Mouse (Mus musculus) T-helper 2 cell (primary cell): Measurements from ENCODE around the gene 4933416C03Rik.

Source experiments
- in situ Hi-C: fragments of 300-600 bp; cut with MboI, MseI; formaldehyde crosslinking; loops from one replicate; pipeline ENCODE4 v1.15.1; 2025; ENCODE audit warnings: high pct_unique_total_duplicates

The 4933416C03Rik gene

DNA sequence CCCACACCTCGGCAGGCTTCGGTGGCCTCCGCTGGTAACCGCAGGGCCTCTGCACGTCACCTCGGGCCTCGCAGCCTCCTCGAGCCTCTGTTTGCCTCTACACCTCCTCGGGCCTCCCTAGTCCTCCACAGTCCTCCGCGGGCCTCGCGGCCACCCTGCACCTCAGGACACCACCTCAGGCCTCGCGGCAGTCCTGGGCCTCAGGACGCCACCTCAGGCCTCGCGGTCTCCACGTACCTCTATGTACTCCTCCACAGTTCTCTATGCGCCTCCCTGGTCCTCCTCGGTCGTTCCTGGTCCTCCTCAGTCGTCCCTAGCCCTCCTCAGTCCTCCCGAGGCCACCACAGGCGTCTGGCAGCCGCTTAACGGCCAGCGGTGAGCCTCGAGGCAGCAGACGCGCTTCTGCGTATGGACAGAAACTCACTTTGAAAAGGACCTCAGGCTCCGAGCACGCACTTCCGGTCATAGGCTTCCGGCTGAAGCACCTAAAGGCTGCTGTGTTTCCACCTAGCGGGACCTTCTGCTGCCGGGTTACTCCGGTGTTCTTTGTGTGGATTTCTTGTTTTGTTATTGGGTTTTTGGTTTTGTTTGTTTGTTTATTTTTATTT is at the start of gene 4933416C03Rik:
TSS of gene 4933416C03Rik (minus strand) at position 51 of the 608 bp plus-strand sequence.
- in situ Hi-C loops, result no loop called here

DNA sequence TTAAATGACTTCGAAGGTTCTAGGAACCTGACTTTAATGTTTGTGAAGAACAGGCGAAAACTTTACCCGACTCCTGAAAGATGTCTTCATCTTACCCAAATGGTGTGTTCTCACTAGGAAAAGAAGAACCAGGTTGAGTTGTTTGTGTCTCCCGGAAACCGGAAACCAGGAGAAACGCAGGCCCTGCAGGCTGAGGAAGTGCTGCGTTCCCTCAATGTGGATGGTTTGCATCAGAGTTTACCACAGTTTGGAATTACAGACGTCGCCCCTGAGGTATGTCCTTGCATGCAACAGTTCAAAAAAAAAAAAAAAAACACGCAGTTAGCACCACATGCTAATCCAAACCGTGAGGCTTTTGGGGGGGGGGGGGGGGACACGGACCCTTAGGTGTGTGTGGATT is 48.6 kb upstream of the 4933416C03Rik start:
- in situ Hi-C loops, result no loop called here

DNA sequence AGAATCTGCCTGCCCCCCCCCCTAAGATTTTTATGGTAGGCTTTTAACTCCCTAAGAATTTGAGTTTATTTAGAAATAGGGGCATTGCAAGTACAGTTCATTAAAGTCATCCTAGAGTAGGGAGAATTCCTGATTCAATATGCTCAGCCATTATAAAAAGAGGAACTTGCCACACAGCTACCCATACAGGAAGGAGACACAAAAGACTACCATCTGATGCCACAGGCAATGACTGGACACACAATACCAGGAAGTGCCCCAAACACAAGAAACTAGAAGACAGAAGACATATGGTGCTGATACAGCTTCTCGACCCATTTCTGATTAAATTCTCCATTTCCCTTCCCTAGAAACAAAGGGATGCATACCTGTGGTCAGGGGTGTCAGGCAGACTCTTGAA is 43.0 kb upstream of the 4933416C03Rik start:
- in situ Hi-C loops, result no loop called here

DNA sequence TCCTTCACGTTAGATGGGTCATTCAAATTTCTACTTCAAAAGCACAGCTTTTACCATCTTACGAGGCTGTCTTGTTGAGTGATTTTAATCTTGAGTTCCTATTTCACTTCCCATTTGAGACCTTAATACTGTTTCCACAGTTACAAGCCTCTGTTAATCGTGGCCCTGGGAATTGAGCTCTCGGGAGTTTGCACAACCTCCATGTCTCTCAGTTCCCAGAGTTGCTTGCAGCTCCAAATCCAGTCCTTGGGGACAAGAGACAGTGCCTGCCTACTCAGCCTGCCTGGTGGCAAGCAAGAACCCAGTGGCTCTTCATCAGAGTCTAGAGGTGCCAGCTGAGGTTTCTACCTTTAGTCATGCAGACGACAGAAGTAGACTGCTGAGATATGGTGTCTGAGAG is 41.0 kb upstream of the 4933416C03Rik start:
- in situ Hi-C loops, result no loop called here

DNA sequence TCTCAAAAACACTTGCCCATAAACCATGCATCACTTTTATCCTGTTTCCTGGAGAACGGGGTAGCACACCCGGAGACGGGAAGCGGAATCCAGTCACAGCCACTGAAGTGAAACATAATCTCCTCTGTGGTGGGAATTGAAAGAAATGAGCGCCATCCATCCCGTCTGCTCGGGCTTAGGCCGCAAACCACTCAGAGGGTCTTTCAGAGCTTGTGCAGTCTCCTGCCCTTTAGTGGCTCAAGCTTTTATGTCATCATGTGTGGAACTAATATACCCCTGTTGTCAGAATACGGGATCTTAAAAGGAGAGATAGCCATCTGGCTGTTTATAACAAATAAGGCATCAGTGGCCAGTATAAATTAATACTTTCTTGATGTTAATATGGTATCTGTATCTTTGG is 32.4 kb upstream of the 4933416C03Rik start:
- in situ Hi-C loops, result no loop called here

DNA sequence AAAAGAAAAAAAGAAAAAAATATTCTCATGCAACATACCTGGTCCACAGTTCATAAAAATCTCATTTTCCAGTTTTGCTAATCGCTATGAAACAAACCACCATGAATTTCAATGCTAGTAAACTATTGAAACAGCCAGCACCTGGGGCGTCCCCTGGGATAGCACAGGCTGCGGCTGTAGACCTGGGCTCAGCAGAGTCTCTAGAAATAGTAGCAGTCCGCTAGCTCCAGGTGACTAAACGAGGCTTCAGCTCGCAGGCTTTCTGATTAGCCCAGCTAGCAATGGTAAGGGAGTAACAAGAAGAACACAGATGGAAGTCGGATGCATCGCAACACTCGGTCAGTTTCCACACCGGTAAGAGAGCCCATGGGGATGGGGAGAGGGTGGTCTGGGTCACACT is 30.0 kb upstream of the 4933416C03Rik start:
- in situ Hi-C loops, result no loop called here

DNA sequence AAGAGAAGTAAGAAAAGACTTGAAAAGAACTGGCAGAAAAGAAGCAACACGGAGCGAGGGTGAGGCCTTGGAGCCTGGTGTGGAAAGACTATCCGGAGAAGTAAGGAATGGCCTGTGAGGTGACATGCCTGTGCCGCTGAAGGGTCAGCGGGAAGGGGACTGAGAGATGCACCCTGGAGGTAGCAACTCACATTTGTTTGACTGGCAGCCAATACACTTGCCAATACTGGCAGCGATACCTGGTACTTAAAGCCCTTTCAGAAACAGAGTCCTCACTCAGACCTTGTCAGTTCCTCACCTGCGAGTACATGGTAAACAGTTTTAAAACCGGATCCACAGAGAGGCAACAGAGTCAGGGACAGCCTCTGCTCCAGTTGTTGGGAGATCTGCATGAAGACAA is 26.5 kb upstream of the 4933416C03Rik start:
- in situ Hi-C loops, result no loop called here

DNA sequence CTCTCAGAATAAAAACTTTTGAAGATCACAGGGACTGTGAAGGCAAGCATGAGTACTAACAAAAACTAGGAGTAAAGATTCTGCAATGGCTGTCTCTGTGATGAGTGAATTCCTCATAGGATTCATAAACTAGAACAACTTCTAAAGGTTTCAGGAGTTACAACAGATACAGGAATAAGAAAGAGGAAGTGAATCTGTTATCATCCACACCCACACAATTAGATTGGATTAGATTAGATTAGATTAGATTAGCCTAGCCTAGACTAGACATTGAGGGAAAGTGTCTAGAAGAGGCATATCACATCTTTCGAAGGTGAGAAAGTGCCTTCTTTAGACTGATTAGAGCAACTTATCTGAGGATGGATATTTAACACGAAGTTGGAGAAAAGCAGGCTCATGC is 21.5 kb upstream of the 4933416C03Rik start:
- in situ Hi-C loops, result no loop called here

DNA sequence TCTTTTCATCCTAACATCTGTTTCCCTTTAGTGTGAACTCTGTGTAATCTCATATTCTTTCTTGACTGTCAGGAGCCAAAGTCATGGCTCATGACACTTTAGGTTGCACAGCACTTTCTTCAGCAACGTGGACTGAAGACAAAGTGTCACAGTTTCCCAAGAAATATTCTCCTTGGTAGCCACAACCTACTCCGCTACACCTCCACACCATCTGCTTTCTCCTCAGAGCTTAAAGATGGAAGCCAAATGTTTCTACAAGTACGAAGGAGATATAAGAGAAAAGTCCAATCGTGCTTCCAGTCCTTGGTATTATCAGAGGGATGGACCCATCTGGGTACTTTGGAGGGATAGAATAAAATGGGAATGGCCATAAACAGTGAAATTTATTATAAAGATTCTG is 18.5 kb upstream of the 4933416C03Rik start:
- in situ Hi-C loops, result no loop called here

DNA sequence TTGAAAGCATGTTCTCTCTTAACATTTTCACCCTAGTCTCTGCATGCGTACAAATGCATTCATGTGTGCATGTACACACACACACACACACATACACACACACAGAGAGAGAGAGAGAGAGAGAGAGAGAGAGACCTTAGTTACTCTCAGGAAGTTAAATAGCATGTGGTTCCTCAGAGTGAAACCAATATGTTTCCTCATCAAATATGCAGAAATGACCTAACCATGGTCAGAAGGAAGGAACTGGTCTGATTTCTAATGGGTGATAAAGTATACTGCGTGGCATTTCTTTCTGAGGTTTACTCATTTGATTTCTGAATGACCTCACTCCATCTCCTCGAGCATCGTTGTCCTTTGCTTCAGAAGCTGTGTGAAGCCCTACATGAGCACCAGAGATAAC is 17.5 kb upstream of the 4933416C03Rik start:
- in situ Hi-C loops, result no loop called here

DNA sequence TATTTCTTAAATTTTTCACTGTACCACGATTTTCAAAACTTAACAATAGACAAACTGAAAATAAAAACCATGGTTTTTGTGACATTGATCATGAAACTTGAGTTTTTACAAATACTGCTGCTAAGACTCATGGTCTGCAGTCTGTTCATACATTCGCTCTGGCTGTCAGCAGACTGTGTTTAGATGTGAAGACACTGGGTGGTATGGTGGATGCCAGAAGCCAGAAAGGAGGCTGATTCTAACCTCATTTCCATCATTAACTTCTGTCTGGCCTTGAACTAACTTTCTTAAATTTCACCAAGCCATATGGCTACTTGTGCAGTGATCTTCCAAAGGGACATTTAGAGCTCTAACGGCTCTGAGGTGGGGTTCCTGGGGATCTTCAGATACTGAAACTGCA is 16.7 kb upstream of the 4933416C03Rik start:
- in situ Hi-C loops, result no loop called here

DNA sequence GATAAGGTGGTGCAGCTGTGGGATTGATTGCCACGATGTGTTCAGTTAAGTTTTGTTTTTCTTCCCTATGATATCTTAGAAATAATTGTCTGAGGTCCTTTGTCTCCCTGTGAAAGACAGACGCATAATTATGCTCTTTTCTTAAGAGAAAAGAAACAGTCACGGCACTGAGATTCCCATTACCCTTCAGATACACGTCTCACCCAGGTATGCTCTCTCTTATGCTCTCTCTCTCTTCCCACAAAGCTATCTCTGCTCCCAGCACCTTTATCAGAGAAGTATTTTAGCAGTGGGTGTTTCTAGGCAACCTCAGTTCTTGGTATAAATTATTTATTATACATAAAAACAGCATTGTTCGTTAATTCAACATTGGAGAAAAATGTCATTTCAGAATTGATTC is 11.6 kb upstream of the 4933416C03Rik start:
- in situ Hi-C loops, result no loop called here

DNA sequence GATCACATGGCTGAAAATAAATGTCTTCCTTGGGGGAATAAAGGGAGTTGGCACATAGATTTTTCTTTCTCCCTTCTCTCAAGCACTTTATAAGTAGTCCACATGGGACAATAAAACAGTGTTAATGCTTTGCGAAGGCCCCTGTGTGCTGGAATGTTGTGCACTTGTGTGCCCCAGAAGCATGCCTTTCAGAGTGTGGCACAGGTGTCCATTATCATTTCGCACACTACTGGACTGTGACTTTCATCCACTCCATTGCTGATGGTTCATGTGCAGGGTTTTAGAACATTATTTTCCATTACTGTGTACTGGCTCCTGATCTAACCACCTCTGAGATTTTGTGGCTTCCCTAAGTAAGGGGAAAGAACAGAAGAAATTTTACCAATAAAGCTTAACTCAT is 10.1 kb upstream of the 4933416C03Rik start:
- in situ Hi-C loops, result no loop called here

DNA sequence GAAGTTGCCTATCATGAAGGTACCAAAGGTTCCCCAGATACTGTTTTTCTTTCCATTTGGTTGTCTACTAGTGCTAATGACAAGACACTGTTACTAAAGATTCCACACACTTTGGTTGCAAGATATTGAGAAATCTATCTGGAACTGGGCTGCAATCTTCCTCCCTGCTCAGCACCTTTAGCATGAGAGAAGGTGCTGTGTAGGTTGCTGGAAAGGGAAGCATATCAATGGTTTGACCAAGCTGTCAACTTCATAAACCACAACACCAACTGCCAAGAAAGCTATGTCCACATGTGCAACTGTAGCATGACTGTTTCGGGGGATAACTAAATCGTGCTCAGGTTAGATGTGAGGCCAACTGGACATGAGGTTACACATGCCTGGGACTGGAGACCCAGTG is 7.7 kb upstream of the 4933416C03Rik start:
- in situ Hi-C loops, result no loop called here

DNA sequence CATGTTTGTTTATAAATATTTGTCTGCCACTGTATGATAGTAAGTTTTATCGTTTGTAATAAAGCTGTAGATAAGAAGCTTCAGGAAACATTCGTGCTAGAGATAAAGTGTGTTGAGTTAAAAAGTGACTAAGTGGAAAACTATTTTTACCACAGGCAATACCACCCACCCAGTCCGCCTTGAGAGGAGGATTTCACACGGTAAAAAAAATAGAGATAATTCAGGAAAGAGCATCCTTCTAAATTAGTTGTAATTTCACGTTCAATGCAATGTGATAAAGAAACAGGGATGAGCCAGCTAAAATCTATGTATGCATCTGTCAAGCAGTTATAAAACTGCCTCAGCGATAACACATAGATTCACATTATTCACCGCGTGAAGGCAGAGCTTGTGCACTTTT is 3.3 kb upstream of the 4933416C03Rik start:
- in situ Hi-C loops, result no loop called here

DNA sequence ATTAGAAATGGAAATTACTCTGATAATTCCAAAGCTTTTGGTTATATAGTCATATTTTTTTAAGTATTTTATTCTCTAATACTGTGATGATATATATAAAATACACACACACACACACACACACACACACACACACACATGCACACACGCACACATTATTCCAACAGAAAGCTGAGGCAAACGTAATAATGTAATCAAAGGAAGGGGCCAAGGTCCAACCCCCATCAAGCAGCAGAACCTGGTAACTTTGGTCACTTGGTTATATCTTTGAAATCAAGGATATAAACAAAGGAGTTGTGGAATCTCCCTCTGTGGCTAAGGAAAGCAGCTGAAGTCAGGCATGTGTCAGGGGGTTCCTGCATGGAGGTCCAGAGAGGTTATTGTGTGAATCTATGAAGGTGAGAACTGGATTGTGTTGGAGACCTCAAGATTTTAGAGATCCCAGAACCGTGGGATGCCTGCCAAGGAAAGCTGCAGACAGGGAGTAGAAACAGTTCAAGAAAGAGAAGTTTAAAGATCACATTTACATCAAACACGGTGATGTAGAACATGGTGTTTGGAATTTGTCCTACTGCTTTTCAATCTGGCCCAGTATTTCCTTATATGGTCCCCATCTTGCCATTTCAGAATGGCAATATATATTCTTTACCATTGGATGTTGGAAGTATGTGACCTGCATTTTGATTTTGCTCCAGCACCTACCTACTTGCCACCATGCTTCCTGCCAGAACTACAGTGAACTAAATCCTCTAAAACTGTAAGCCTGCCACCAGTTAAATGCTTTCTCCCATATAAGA is 2.4 kb upstream of the 4933416C03Rik start:
- in situ Hi-C loops, result no loop called here

DNA sequence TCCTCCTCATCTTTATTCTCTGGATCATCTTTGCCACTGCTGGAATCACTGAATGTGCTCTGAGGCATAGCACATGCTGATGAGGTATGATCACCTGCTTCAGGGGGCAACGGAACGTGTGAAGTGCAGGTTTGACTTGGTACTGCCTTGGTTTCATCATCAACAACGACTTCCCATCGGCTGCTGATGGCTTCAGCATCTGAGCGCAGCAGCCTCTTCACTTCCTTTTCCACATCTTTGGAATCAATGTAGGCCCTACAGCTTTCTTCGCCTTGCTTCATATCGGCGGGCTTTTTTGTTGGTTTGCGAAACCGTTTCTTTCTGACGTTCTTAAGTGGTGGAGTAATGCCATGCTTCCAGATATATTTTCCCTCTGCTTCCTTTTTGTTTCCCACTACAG is 849 bp downstream of the 4933416C03Rik start:
- in situ Hi-C loops, result no loop called here

DNA sequence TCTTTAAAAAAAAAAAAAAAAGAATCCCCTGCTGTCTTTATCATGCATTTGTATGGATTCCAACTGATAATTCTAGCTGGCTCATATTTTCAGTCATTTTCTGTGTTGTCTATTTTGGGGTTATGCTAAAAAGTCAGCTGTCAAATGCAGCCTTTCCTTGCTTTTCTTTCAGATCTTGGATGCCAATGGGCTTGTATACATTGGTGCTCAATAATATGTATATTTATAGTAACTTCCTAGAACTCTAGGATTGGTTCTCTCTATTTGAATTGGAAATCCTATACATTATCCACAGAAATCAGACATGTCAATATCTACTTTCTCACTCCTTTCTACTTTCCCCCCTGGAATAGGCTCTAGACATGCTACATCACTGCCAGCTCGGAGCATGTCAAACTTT is 5.0 kb downstream of the 4933416C03Rik start:
- in situ Hi-C loops, result no loop called here

DNA sequence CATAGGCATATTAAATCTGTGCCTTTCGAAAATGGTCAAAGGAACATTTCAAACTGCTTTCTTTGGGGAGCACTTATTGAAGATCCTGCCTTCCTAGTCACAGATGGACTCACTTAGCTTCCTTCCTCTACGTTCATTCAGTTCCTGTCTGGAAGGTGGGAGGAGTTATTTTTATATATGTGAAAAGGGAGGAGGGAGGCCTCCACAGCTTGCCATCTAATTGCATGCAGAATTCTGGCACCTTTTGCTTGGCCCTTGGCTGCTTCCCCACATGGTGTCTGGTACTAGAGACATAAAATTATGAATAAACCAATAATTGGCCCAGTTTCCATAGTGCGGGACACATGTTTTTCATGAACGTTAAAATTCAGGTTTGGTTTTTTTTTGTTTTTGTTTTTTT is 5.5 kb downstream of the 4933416C03Rik start:
- in situ Hi-C loops, result no loop called here

DNA sequence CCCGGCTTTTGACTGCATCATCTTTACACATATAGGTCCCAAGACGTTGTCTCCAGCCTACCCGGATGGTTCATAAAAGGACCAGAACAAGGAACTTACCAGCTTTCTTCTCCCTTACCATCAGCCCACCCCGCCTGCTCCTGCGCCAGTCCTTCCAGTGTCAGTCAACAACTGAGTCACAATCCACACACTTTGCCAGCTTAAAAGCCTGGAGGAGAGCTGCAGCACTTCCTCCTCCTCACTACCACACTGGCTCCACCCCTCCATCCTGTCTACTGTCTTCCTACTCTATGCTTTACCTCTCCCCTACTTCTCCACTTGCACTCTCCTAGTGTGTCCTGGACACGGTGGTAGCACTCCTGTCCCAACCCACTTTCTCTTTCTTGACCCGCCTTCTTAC is 15.2 kb downstream of the 4933416C03Rik start:
- in situ Hi-C loops, result no loop called here

DNA sequence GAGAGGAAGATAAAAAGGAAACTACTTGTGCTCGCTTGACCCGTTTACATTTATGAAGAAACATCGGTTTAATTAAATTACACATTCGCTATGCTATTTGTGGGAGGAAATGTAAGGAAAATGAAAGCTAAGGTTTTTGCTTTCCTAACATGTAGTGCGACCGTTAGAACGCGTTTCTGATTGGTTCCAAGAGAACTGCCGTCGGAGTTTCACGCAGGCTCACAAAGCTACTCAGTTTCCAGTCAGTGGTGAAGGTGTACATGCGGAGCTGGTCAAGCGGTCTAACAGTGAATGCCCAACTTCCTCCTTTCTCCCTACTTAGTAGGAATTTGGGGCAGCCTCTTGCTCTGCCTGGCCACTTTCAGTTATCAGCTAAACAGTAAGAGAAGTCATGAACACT is 17.3 kb downstream of the 4933416C03Rik start:
- in situ Hi-C loops, result no loop called here

DNA sequence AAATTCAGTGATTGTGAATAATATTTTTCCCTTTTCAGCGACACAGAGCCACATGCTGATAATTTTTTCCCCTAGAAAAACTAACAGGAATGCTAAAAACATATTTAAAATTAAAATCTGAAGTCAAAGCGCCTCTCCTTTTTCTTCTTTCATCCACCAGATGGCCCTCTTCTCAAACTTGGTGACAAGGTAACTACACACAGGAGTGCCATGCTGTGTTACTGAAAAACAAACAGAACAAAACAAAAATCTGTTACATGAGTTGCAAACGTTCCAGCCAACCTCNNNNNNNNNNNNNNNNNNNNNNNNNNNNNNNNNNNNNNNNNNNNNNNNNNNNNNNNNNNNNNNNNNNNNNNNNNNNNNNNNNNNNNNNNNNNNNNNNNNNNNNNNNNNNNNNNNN is 29.8 kb downstream of the 4933416C03Rik start:
- in situ Hi-C loops, result loop anchor here (10.0 kb wide), 1 partner anchor 111 kb away; no protein-coding TSS in a partner anchor

DNA sequence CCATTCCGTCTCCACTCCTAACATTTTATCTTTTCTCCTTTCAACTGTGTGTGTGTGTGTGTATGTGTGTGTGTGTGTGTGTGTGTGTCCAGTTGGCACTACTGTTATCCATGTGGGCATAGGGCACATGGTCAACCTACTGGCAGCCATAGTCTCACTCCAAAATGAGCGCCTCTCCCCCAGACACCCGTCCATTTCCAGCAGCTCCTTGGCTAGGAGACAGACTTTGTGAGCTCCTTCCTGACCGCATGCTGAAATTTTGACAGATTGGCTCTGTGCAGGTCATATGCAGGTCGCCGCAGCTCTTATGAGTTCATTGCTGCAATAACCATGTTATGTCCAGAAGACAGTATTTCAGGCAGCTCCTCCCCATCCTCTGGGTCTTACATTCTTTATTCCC is 32.9 kb downstream of the 4933416C03Rik start:
- in situ Hi-C loops, result loop anchor here (10.0 kb wide), 1 partner anchor 114 kb away; no protein-coding TSS in a partner anchor
